Mouse (Mus musculus) stomach, postnatal 0 days (tissue): Measurements from ENCODE around the gene Afmid. TPM values are rescaled to one million over a fixed set of nuclear protein-coding genes. Genes with fewer than 3 reads are reported as not detected.
A peak's percentile ranks its signal among the peaks of the same experiment; 100 is the strongest.

Source experiments
- ATAC-seq: fragments of 200-750 bp; cut with Nextera tagmentation; 2 replicates; pipeline ENCODE4 v1.8.0; 2017; ENCODE audit not compliant: low FRiP score, low TSS enrichment
- DNase-seq: peaks from one replicate; pipeline ENCODE4 v3.0.0-alpha.2; 2016; ENCODE audit warnings: low spot score
- H3K27ac ChIP-seq: fragments of 300-500 bp; sonication (generic); replicated peaks from 2 replicates; pipeline ENCODE4 v1.5.1; 2014; ENCODE audit warnings: mild to moderate bottlenecking, control low read depth
- H3K27me3 ChIP-seq: fragments of 300-500 bp; sonication (generic); 2 replicates; pipeline ENCODE4 v1.6.1; 2014; ENCODE audit warnings: low read length; ENCODE audit not compliant: control insufficient read depth, insufficient read depth
- H3K36me3 ChIP-seq: fragments of 300-500 bp; sonication (generic); 2 replicates; pipeline ENCODE4 v1.6.1; 2014; ENCODE audit warnings: low read length, mixed read lengths; ENCODE audit not compliant: control insufficient read depth, insufficient read depth
- H3K4me1 ChIP-seq: fragments of 300-500 bp; sonication (generic); replicated peaks from 2 replicates; pipeline ENCODE4 v1.6.1; 2014; ENCODE audit warnings: antibody characterized with exemption; ENCODE audit not compliant: control insufficient read depth, insufficient read depth
- H3K4me2 ChIP-seq: fragments of 300-500 bp; sonication (generic); replicated peaks from 2 replicates; pipeline ENCODE4 v1.6.1; 2014; ENCODE audit warnings: low read depth, mild to moderate bottlenecking, control low read depth, moderate library complexity
- H3K4me3 ChIP-seq: fragments of 300-500 bp; sonication (generic); 2 replicates; pipeline ENCODE4 v1.5.1; 2014; ENCODE audit warnings: low read depth, low read length, control low read depth
- H3K9ac ChIP-seq: fragments of 300-500 bp; sonication (generic); 2 replicates; pipeline ENCODE4 v1.6.1; 2014; ENCODE audit warnings: mild to moderate bottlenecking, low read length, control low read depth, mixed read lengths
- H3K9me3 ChIP-seq: fragments of 300-500 bp; sonication (generic); 2 replicates; pipeline ENCODE4 v1.6.1; 2016; ENCODE audit warnings: low read length; ENCODE audit not compliant: control insufficient read depth
- CTCF ChIP-seq: IDR thresholded peaks from 2 replicates; pipeline ENCODE4 v1.5.1; 2016; ENCODE audit warnings: antibody characterized with exemption, low read depth, mild to moderate bottlenecking, moderate library complexity
- EP300 ChIP-seq: optimal IDR thresholded peaks from 2 replicates; pipeline ENCODE3; 2016; ENCODE audit warnings: antibody characterized with exemption
- WGBS: fragments of 180-500 bp; shearing (Covaris S2); extraction: QIAGEN DNeasy Blood & Tissue Kit; methylation state at CpG from one replicate; pipeline ENCODE4 v1.1.7; 2014; 5-methylcytosine and 5-hydroxymethylcytosine counted together
- polyA plus RNA-seq: library from polyadenylated mRNA; unstranded; fragments of >200 nt; fragmentation: Nextera tagmentation; extraction: Ambion mirVana; gene quantifications from 2 replicates; pipeline ENCODE4 v1.2.1, GENCODE M21; 2015

Gene Afmid
- polyA plus RNA-seq, result 5.7 and 7.7 TPM in 2 replicates

DNA sequence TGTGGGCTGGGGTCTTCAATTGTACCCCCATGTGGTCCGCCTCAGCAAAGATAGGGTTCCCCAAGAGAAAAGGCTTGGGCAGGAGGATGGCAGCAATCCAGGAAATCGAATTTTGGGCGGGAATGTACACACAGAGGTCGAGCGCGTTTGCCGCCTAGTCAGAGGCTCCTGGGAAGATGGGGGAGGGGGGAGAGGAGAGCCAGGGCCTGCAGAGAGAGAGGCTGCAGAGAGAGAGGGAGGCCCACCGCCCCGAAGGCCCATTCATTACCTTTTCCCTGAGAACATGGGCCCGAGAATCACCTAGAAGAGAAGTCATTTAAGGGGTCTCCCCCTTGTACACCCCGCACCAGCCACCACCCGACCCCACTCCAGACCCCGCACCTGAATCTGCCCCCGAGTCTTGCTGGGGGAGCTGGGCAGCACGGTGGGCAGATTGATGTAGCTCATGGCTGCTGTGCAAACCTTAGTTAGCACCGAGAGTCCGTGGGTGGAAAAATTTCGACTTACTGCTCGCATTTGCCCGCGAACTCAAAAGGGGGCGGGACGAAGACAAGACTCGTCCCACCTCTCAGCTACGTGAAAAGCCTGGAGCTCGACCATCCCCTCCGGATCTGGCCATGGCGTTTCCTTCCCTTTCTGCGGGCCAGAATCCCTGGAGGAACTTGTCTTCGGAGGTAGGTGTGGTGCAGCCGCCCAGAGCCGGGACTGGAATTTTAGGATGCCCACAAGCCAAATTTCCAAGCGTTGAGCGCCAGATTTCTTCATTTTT lies at the start of gene Afmid, which contains the start of gene Tk1:
Gene Afmid, plus strand, starts transcription at position 592 of the 769 bp plus-strand sequence.
Gene Tk1, minus strand, starts transcription at position 760 of the 769 bp plus-strand sequence.
- TF ChIP-seq CTCF, result no peak; the same call in 1 of the 2 replicates
- no peak for TF ChIP-seq EP300
- Histone ChIP-seq H3K27me3 (no peaks in the 10 kb centered on the region), H3K9ac (peak within 1 kb of the TSS; percentile 60), H3K27ac (peak within 1 kb of the TSS; percentile 84), H3K4me1 (peaks cover 16% of the 10 kb centered on the region), H3K36me3 (no peaks in the 10 kb centered on the region), H3K9me3 (no peaks in the 10 kb centered on the region), H3K4me3 (peak within 1 kb of the TSS; percentile 52), H3K4me2 (peak within 1 kb of the TSS; percentile 79)
- ATAC-seq (peak; percentile 25; the same call in 1 of the 2 replicates), DNase-seq (peak; percentile 87)
- WGBS, result under 1% methylated on average over 34 of the region's 34 CpGs

DNA sequence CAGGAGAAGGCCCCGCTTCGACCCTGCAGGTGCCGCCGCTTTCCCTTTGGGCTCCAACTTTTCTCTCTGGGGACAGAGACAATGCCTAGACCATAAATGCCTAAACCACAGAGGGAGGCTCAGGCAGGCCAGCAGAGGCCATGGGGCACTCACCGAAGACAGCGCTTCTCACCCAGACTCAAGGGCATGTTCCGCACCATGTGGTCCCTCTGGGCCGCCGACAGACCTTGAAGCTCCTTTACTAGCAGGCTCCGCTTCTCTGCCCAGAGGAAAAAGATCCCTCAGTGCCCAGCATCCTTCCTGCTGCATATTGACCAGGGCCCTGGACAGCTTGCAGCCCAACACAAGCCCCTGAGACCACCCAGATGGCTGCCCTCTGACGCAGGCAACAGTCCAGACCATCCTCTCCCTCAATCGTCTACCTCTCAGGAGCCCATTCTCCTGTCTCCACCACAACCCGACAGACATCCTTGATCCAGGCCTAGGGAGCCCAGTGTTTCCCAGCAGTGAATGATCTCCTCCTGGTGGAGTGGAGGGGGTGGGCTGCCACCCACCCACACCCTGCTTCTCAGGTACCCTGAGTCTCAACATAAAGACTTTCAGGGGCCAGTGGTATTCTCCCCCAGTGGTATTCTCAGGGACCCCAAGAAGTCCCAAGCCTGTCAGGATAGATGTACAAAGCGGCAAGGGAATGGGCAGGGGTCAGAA lies 49.5 kb upstream of the Afmid start:
- H3K9me3 ChIP-seq, result no peaks in the 10 kb centered on the region

DNA sequence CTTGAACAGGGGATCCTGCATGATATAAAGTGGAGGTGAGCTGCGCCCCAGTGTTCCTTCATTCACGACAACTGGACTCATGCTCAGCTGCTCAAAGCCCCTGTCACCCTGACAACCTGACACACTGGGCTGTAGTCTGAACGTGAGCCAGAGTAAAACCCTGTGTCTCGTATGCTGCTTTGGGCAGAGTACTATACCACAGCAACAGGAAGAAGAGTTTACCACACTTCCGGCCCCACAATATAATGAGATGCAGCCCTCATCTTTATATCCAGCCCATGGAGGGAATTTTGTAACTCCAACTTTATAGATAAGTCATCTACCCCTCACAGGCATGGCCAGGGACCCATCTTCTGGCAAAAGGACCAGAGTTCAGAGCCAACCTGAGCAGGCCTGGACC lies 48.6 kb upstream of the Afmid start:
- H3K9me3 ChIP-seq, result no peaks in the 10 kb centered on the region
- no peaks in the 10 kb centered on the region for H3K27me3 ChIP-seq
- no peak overlapping the region for H3K4me2 ChIP-seq
- H3K27ac ChIP-seq, result no peak overlapping the region
- DNase-seq (no peak), ATAC-seq (no peak)
- WGBS, result 83% methylated on average over 5 of the region's 5 CpGs
- no peak overlapping the region for H3K4me3 ChIP-seq
- 0 out of 2 replicates have a peak, but pooled peaks cover 2% of the 10 kb centered on the region for H3K36me3 ChIP-seq
- H3K9ac ChIP-seq, result no peak overlapping the region
- TF ChIP-seq EP300 (no peak), CTCF (no peak)
- peaks cover 3% of the 10 kb centered on the region; the same call in 1 of the 2 replicates for H3K4me1 ChIP-seq

More for the DNA sequence above, 49.5 kb upstream of the Afmid start:
- ATAC-seq (no peak), DNase-seq (no peak)
- Histone ChIP-seq H3K27me3 (no peaks in the 10 kb centered on the region), H3K27ac (no peak overlapping the region), H3K9ac (no peak overlapping the region), H3K4me1 (0 out of 2 replicates have a peak, but pooled peaks cover 3% of the 10 kb centered on the region), H3K4me2 (no peak overlapping the region), H3K4me3 (no peak overlapping the region), H3K36me3 (0 out of 2 replicates have a peak, but pooled peaks cover 2% of the 10 kb centered on the region)
- TF ChIP-seq EP300 (no peak), CTCF (no peak)
- WGBS, result 91% methylated on average over 13 of the region's 14 CpGs

DNA sequence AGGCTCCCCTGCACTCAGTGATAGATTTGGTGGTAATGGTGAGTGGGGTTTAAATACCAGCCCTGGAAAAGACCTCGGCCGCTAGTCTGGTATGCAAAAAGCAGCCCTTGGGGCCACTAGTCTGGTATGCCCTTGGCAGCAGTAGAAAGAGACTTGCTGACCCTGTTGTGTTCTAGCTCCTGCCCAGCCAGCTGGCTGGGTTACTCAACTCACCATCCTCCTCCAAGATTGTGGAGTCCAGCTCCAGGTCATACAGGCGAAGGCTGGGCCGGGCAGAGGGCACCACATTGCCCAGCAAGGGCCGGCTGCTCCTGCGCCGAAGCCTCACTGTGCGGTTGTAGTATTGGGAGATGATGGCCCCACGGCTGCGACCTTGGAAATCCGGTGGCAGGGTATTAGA lies 47.7 kb upstream of the Afmid start:
- no peak for DNase-seq
- TF ChIP-seq CTCF (no peak), EP300 (no peak)
- H3K4me3 ChIP-seq, result no peak overlapping the region
- H3K36me3 ChIP-seq, result 0 out of 2 replicates have a peak, but pooled peaks cover 2% of the 10 kb centered on the region
- no peak overlapping the region for H3K27ac ChIP-seq
- no peaks in the 10 kb centered on the region for H3K9me3 ChIP-seq
- no peaks in the 10 kb centered on the region for H3K27me3 ChIP-seq
- no peak overlapping the region for H3K9ac ChIP-seq
- H3K4me2 ChIP-seq, result no peak overlapping the region
- peaks cover 6% of the 10 kb centered on the region for H3K4me1 ChIP-seq
- no peak for ATAC-seq
- 95% methylated on average over 11 of the region's 11 CpGs for WGBS

DNA sequence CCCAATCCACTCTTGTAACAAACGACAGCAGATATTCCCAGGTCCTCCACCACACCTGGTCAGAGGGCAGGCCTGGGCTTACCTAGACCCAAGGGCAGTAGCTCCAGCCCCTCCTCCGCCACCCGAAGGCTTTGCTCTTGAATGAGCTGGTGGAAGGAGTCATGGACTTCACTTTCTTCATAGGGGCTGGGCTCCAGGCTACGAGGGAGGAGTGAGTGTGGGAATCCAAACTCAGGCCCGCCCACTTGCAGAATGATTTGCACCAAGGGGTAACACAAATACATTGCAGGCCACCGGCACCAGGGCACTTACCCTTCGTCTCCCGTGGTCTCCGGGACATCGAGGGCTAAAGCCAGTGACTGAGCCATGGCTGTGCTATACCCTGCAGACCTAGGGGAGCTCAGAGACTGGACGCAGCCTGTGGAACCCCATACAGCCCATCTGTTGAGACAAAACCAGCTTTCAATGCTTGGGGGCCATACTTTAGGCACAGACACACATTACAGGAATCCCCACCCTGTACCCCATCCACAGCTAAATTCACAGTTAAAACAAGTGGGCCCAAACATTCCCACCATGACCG lies 46.8 kb upstream of the Afmid start:
- peak; percentile 74 for DNase-seq
- 0 out of 2 replicates have a peak, but pooled peaks cover 2% of the 10 kb centered on the region for H3K36me3 ChIP-seq
- TF ChIP-seq CTCF (no peak), EP300 (no peak)
- no peaks in the 10 kb centered on the region for H3K27me3 ChIP-seq
- no peak for ATAC-seq
- H3K4me2 ChIP-seq, result peak overlapping the region; percentile 80
- H3K4me3 ChIP-seq, result peak overlapping the region; percentile 54
- peak overlapping the region; percentile 71 for H3K9ac ChIP-seq
- WGBS, result 43% methylated on average over 12 of the region's 12 CpGs
- peaks cover 9% of the 10 kb centered on the region for H3K4me1 ChIP-seq
- peak overlapping the region; percentile 98 for H3K27ac ChIP-seq
- H3K9me3 ChIP-seq, result no peaks in the 10 kb centered on the region
